Mouse (Mus musculus) spleen, adult 2 months (tissue): Measurements from ENCODE around the gene Alg11. TPM values are rescaled to one million over a fixed set of nuclear protein-coding genes. Genes with fewer than 3 reads are reported as not detected.

Experiments
- DNase-seq, 2 experiments: peaks; one replicate each; pipeline versions ENCODE4 v3.0.0 to v3.0.0-alpha.2; 2012 to 2021; ENCODE audit warnings: low spot score in 2 of 2, low read depth in 1 of 2
- H3K27ac ChIP-seq: fragments of 200-500 bp; 2 replicates; pipeline ENCODE4 v1.5.1; 2012; ENCODE audit warnings: low read length, inconsistent platforms; ENCODE audit not compliant: insufficient read depth
- H3K27me3 ChIP-seq: fragments of 200-500 bp; 2 replicates; pipeline ENCODE4 v1.6.1; 2012; ENCODE audit warnings: mild to moderate bottlenecking, moderate library complexity, low read length, inconsistent platforms; ENCODE audit not compliant: control insufficient read depth, insufficient read depth
- H3K36me3 ChIP-seq: fragments of 200-500 bp; 2 replicates; pipeline ENCODE4 v1.6.1; 2012; ENCODE audit warnings: mild to moderate bottlenecking, low read length, inconsistent platforms; ENCODE audit not compliant: control insufficient read depth, insufficient read depth
- H3K4me1 ChIP-seq: fragments of 200-500 bp; 2 replicates; pipeline ENCODE4 v1.6.1; 2011; ENCODE audit warnings: inconsistent platforms; ENCODE audit not compliant: control insufficient read depth, insufficient read depth, insufficient read length
- H3K4me3 ChIP-seq: fragments of 200-500 bp; 2 replicates; pipeline ENCODE4 v1.5.1; 2011; ENCODE audit warnings: mild to moderate bottlenecking, inconsistent platforms; ENCODE audit not compliant: insufficient read depth, insufficient read length; ENCODE audit errors: extremely low read depth
- CTCF ChIP-seq: fragments of 200-500 bp; IDR thresholded peaks from 2 replicates; pipeline ENCODE4 v1.5.1; 2011; ENCODE audit warnings: mild to moderate bottlenecking, inconsistent platforms; ENCODE audit not compliant: insufficient read depth, insufficient read length, insufficient replicate concordance; ENCODE audit errors: extremely low read depth
- POLR2A ChIP-seq: fragments of 200-500 bp; IDR thresholded peaks from 2 replicates; pipeline ENCODE4 v1.6.1; 2011; ENCODE audit warnings: low read depth, low read length, inconsistent platforms
- WGBS: fragments of 180-500 bp; shearing (Covaris S2); methylation state at CpG from one replicate; pipeline ENCODE4 v1.1.7; 2018; 5-methylcytosine and 5-hydroxymethylcytosine counted together
- polyA plus RNA-seq: library from polyadenylated mRNA; depleted of rRNA; stranded (reverse); fragments of >200 nt; gene quantifications from 2 replicates; pipeline ENCODE4 v1.2.3, GENCODE M21; 2012; rRNA removed

Alg11 gene
- polyA plus RNA-seq, 1 experiment, result 2.3 TPM

DNA sequence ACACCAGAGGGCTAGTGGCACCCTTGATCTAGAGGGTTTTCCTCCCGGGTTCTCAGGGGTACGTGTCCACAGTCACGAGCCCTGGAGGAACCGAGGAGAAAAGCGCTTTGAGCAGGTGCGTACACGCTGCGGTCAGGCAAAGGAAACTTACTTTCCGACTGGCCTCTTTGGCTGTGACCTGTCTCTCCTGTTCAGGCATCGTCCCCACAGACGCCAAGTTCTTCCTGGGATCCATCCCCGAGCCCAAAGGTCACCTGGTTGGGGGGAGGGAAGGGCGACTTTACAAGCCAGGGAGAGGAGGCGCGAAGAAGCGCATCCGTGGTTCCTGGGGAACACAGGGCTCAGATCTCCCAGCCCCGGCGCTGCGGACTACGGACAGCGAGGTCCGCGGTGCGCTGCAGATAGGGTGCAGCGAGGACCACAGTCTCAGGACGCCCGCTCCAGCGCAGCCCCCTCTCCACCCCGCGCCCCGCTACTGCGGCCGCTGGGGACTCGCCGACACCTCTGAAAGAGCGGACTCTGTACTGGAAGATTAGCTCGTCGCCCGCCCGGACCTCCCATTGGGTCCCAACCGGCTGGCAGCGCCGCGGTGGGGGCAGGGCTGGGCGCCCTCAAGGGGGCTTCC, 588 bp upstream of the Alg11 start, which contains the start of gene Atp7b:
TSS of gene Atp7b (minus strand) at position 485 of the 625 bp plus-strand sequence.
- Histone ChIP-seq H3K27ac (no peak within 1 kb of the TSS), H3K36me3 (peaks cover 3% of the 10 kb centered on the region), H3K27me3 (peaks cover 3% of the 10 kb centered on the region; the same call in 1 of the 2 replicates), H3K4me3 (peak within 1 kb of the TSS; percentile 68), H3K4me1 (no peaks in the 10 kb centered on the region)
- WGBS, result under 1% methylated on average over 44 of the region's 46 CpGs
- TF ChIP-seq CTCF, result no peak
- peak in 1 of 2 experiments; percentile 23 for DNase-seq

DNA sequence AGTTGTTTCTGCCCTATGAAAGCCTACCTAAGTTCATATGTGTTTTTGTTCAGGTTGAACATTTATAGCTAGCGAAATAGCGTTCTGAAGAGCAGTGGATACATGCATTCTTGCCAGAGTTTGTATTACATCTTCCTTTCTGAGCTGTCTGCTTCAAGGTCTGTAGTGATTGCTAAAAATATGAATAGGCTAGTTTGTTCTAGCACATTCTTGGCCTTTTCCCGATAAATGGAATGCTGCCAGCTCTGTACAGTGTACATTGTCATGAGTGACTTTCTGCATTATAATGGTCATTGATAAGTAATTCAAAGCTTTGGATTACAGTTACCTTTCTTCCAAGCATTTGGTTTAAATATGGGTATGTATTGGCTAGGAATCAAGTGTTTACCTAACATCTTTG, 605 bp downstream of the Alg11 start:
- 5% methylated on average over 3 of the region's 3 CpGs for WGBS
- H3K36me3 ChIP-seq, result peaks cover 12% of the 10 kb centered on the region
- no peak overlapping the region for H3K27ac ChIP-seq
- no peak for TF ChIP-seq CTCF
- TF ChIP-seq POLR2A, result no peak
- no peak for DNase-seq
- no peaks in the 10 kb centered on the region for H3K4me1 ChIP-seq
- H3K4me3 ChIP-seq, result peak overlapping the region; percentile 31; the same call in 1 of the 2 replicates
- H3K27me3 ChIP-seq, result peaks cover 3% of the 10 kb centered on the region; the same call in 1 of the 2 replicates

- H3K4me1 ChIP-seq, result no peaks in the 10 kb centered on the region
- TF ChIP-seq POLR2A, result no peak
- TF ChIP-seq CTCF, result no peak
- no peaks in the 10 kb centered on the region for H3K27me3 ChIP-seq
- H3K4me3 ChIP-seq, result no peak overlapping the region
- no peaks in the 10 kb centered on the region for H3K36me3 ChIP-seq
- 74% methylated on average over 9 of the region's 9 CpGs for WGBS
- no peak for DNase-seq
- no peak overlapping the region for H3K27ac ChIP-seq
Measured at GRCm38 (mm10) chr8:22079313-22080007, 18.9 kb downstream of the Alg11 start.

DNA sequence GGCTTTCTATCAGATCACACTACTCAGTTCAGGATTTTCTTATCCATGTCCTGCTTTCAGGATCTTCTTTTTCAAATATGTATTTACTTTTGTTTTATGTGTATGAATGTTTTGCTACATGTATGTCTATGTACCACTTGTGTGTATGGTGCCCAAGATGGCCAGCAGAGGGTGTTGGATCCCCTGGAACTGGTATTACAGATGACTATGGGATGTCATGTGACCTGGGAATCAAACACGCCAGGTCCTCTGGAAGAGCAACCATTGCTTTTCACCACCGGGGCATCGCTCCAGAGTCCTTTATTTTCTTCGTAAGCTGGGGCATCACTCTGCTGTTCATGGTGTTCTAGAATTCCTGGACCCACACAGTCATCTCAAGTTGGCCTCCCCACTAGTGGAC, 28.7 kb downstream of the Alg11 start:
- no peaks in the 10 kb centered on the region for H3K4me1 ChIP-seq
- no peak overlapping the region for H3K27ac ChIP-seq

GRCm38 (mm10) chr8:22091568-22091967, 31.0 kb downstream of the Alg11 start:
- no peaks in the 10 kb centered on the region for H3K4me1 ChIP-seq
- no peak for DNase-seq
- no peak for TF ChIP-seq POLR2A
- no peak for TF ChIP-seq CTCF

More for the DNA sequence above, 28.7 kb downstream of the Alg11 start:
- WGBS, result 93% methylated on average over 4 of the region's 4 CpGs
- TF ChIP-seq CTCF, result no peak
- no peak for TF ChIP-seq POLR2A
- no peak for DNase-seq
- Histone ChIP-seq H3K36me3 (no peaks in the 10 kb centered on the region), H3K4me3 (no peak overlapping the region), H3K27me3 (no peaks in the 10 kb centered on the region)

GRCm38 (mm10) chr8:22107020-22107419, 46.5 kb downstream of the Alg11 start:
- no peak for DNase-seq
- Histone ChIP-seq H3K4me3 (no peak overlapping the region), H3K27me3 (no peaks in the 10 kb centered on the region), H3K4me1 (no peaks in the 10 kb centered on the region), H3K36me3 (no peaks in the 10 kb centered on the region), H3K27ac (no peak overlapping the region)
- WGBS, result 77% methylated on average over 4 of the region's 4 CpGs
- no peak for TF ChIP-seq CTCF
- no peak for TF ChIP-seq POLR2A

More at GRCm38 (mm10) chr8:22091568-22091967, 31.0 kb downstream of the Alg11 start:
- Histone ChIP-seq H3K4me3 (no peak overlapping the region), H3K27ac (no peak overlapping the region), H3K27me3 (no peaks in the 10 kb centered on the region), H3K36me3 (no peaks in the 10 kb centered on the region)
- WGBS, result 65% methylated on average over 8 of the region's 8 CpGs

Other genes starting within 250 kb of the Alg11 start
- not detected in 2 replicates for gene Defb50, start 237.2 kb upstream of the Alg11 start, polyA plus RNA-seq
- gene Defb2, start 220.8 kb upstream of the Alg11 start, polyA plus RNA-seq, result not detected in 2 replicates
- not detected in 2 replicates for gene Defb10, start 201.8 kb upstream of the Alg11 start, polyA plus RNA-seq
- not detected in 2 replicates for gene Defb9, start 175.3 kb upstream of the Alg11 start, polyA plus RNA-seq
- not detected in 2 replicates for gene Defb11, start 154.3 kb upstream of the Alg11 start, polyA plus RNA-seq
- gene Defb15, start 128.0 kb upstream of the Alg11 start, polyA plus RNA-seq, result not detected in 2 replicates
- not detected in 2 replicates for gene Defb35, start 122.4 kb upstream of the Alg11 start, polyA plus RNA-seq
- gene Defb13, start 114.0 kb upstream of the Alg11 start, polyA plus RNA-seq, result not detected in 2 replicates
- not detected in 2 replicates for gene Fam90a1a, start 102.0 kb upstream of the Alg11 start, polyA plus RNA-seq
- gene Ccdc70, start 90.9 kb upstream of the Alg11 start, polyA plus RNA-seq, result not detected in 2 replicates
- 1.1 TPM in 2 replicates for gene Atp7b, start 416 bp upstream of the Alg11 start, polyA plus RNA-seq
- gene Nek5, start 64.3 kb downstream of the Alg11 start, polyA plus RNA-seq, result not detected in 2 replicates
- 0.74 and 1.0 TPM in 2 replicates for gene Nek3, start 105.7 kb downstream of the Alg11 start, polyA plus RNA-seq
- gene Ckap2, start 125.1 kb downstream of the Alg11 start, polyA plus RNA-seq, result 1.8 and 2.6 TPM in 2 replicates
- gene Vps36, start 132.1 kb downstream of the Alg11 start, polyA plus RNA-seq, result 5.2 and 5.9 TPM in 2 replicates
- gene Thsd1, start 166.6 kb downstream of the Alg11 start, polyA plus RNA-seq, result 2.1 and 2.3 TPM in 2 replicates
- gene Tpte, start 222.7 kb downstream of the Alg11 start, polyA plus RNA-seq, result not detected in 2 replicates